Mouse (Mus musculus): ENCODE measurements at regions not wholly inside any gene's neighbourhood (a gene's known extent, or its start where the extent isn't known, plus 50 kb on each side); places are given as distances from the start of the nearest gene placed in this dataset.
A peak's percentile ranks its signal among the peaks of the same experiment; 100 is the strongest.

- no peak for DNase-seq
These were observed 102.4 kb upstream of the Sdk1 start for GRCm38 (mm10) chr5:141138771-141139360.

DNA sequence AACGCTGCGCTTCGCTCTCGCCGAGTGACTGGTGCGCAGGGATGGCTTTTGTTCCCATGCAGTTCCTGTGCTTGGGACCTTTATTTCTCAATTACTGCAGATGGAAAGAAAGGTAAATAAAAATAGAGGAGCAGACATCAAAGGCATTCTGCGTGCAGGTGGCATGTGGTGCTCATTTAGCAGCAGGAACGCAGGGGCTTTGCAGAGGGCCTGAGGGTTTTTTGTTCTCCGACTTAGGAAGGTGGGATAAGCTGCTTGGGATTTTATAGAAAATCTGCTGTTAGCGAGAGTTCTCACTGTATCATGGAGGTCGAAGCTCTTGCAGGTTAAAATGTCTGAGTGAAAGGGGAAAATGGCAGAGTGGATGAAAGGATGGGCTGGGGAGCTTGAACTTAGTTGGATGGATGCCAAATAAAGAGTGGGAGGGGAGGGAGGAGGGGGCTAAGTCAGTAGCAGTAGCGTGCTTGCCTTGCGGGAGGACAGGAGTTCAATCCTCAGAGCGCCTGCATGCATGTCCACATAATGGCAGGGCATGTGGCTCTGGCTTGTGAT is 101.9 kb upstream of the Sdk1 start:
- no peak for DNase-seq

- DNase-seq, result no peak
These were observed 80.9 kb upstream of the Sdk1 start for GRCm38 (mm10) chr5:141160391-141160790.

- no peak for DNase-seq
These were observed 80.3 kb upstream of the Sdk1 start for GRCm38 (mm10) chr5:141160956-141161355.

DNA sequence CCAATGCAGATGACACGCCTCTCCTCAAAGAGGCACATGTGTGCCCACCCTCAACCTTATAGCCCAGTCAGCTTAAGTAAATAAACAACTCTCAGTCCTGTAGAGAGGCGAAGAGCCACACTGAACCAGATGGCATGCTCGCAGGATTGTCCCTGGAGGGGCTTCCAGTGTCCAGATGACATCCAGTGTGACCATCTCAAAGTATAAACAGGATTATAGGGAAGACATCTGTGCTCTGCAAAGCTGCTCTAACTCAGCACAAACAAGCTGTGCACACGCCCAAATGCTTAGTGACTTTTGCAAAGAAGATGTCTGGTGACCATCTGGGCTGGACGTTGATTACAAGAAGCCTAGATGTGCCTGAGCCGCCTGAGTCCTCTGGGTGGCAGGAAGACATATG is 58.8 kb upstream of the Sdk1 start:
- DNase-seq, result no peak

- DNase-seq, result peak in 1 of 2 experiments; percentile 12
These were observed 52.3 kb upstream of the Sdk1 start for GRCm38 (mm10) chr5:141189033-141189432.
